Mouse (Mus musculus) stomach, embryonic 16.5 days (tissue): ENCODE measurements at regions not wholly inside any gene's neighbourhood (a gene's known extent, or its start where the extent isn't known, plus 50 kb on each side); places are given as distances from the start of the nearest gene placed in this dataset.

Experiments used
- ATAC-seq: fragments of 200-750 bp; cut with Nextera tagmentation; 2 replicates; pipeline ENCODE4 v1.8.0; 2017; ENCODE audit warnings: moderate number of reproducible peaks, moderate TSS enrichment; ENCODE audit not compliant: insufficient read depth, low FRiP score
- H3K27ac ChIP-seq: fragments of 300-500 bp; sonication (generic); 2 replicates; pipeline ENCODE4 v1.5.1; 2014; ENCODE audit warnings: low read length
- H3K27me3 ChIP-seq: fragments of 300-500 bp; sonication (generic); 2 replicates; pipeline ENCODE4 v1.6.1; 2014; ENCODE audit warnings: low read length, control low read depth, mixed read lengths; ENCODE audit not compliant: control insufficient read depth, insufficient read depth
- H3K36me3 ChIP-seq: fragments of 300-500 bp; sonication (generic); 2 replicates; pipeline ENCODE4 v1.6.1; 2014; ENCODE audit warnings: low read length; ENCODE audit not compliant: control insufficient read depth, insufficient read depth
- H3K4me1 ChIP-seq: fragments of 300-500 bp; sonication (generic); 2 replicates; pipeline ENCODE4 v1.6.1; 2014; ENCODE audit warnings: low read length, control low read depth, mixed read lengths; ENCODE audit not compliant: control insufficient read depth, insufficient read depth
- H3K4me2 ChIP-seq: fragments of 300-500 bp; sonication (generic); 2 replicates; pipeline ENCODE4 v1.6.1; 2014; ENCODE audit warnings: low read depth, low read length, mixed read lengths
- H3K4me3 ChIP-seq: fragments of 300-500 bp; sonication (generic); replicated peaks from 2 replicates; pipeline ENCODE4 v1.5.1; 2014; ENCODE audit warnings: mild to moderate bottlenecking, low read length
- H3K9ac ChIP-seq: fragments of 300-500 bp; sonication (generic); 2 replicates; pipeline ENCODE4 v1.6.1; 2014; ENCODE audit warnings: low read length
- H3K9me3 ChIP-seq: fragments of 300-500 bp; sonication (generic); replicated peaks from 2 replicates; pipeline ENCODE4 v1.6.1; 2016; ENCODE audit warnings: low read length, control low read depth; ENCODE audit not compliant: control insufficient read depth
- WGBS: fragments of 180-500 bp; shearing (Covaris S2); extraction: QIAGEN DNeasy Blood & Tissue Kit; methylation state at CpG from one replicate; pipeline ENCODE4 v1.1.7; 2014; 5-methylcytosine and 5-hydroxymethylcytosine counted together

- Histone ChIP-seq H3K27ac (0 out of 2 replicates have a peak overlapping the region, but pooled peaks have one; percentile 24), H3K36me3 (no peaks in the 10 kb centered on the region), H3K9ac (no peak overlapping the region), H3K4me1 (peaks cover 4% of the 10 kb centered on the region; the same call in 1 of the 2 replicates), H3K27me3 (no peaks in the 10 kb centered on the region), H3K4me2 (no peak overlapping the region), H3K9me3 (no peaks in the 10 kb centered on the region), H3K4me3 (no peak overlapping the region)
- ATAC-seq = peak; percentile 35; the same call in 1 of the 2 replicates
- WGBS = 76% methylated on average over 7 of the region's 7 CpGs
Measured at GRCm38 (mm10) chr13:15211635-15212352, 251.2 kb upstream of the Gli3 start.

GRCm38 (mm10) chr13:15212353-15212850, 250.6 kb upstream of the Gli3 start:
- Histone ChIP-seq H3K4me1 (peaks cover 4% of the 10 kb centered on the region; the same call in 1 of the 2 replicates), H3K27ac (peak overlapping the region; percentile 27; the same call in 1 of the 2 replicates), H3K4me3 (no peak overlapping the region), H3K27me3 (no peaks in the 10 kb centered on the region), H3K4me2 (no peak overlapping the region), H3K9me3 (no peaks in the 10 kb centered on the region), H3K9ac (no peak overlapping the region), H3K36me3 (no peaks in the 10 kb centered on the region)
- ATAC-seq = peak; percentile 85
- WGBS = 37% methylated on average over 5 of the region's 5 CpGs

GRCm38 (mm10) chr13:15221322-15221721, 241.7 kb upstream of the Gli3 start:
- no peak overlapping the region for H3K4me3 ChIP-seq
- ATAC-seq = no peak
- no peak overlapping the region for H3K4me2 ChIP-seq
- H3K9me3 ChIP-seq = no peaks in the 10 kb centered on the region
- no peaks in the 10 kb centered on the region for H3K4me1 ChIP-seq
- H3K9ac ChIP-seq = no peak overlapping the region
- no peaks in the 10 kb centered on the region for H3K27me3 ChIP-seq
- H3K27ac ChIP-seq = no peak overlapping the region
- whole genome bisulfite sequencing = 43% methylated on average over 3 of the region's 3 CpGs
- no peaks in the 10 kb centered on the region for H3K36me3 ChIP-seq

GRCm38 (mm10) chr13:15227641-15228040, 235.4 kb upstream of the Gli3 start:
- Histone ChIP-seq H3K4me1 (no peaks in the 10 kb centered on the region), H3K27me3 (no peaks in the 10 kb centered on the region), H3K9ac (no peak overlapping the region), H3K4me3 (no peak overlapping the region), H3K36me3 (no peaks in the 10 kb centered on the region), H3K27ac (no peak overlapping the region), H3K9me3 (no peaks in the 10 kb centered on the region), H3K4me2 (no peak overlapping the region)
- WGBS = 55% methylated on average over 1 of the region's 1 CpGs
- ATAC-seq = no peak
